ENCODE assay signal across 9 mouse cellular contexts in the genomic region with DNA sequence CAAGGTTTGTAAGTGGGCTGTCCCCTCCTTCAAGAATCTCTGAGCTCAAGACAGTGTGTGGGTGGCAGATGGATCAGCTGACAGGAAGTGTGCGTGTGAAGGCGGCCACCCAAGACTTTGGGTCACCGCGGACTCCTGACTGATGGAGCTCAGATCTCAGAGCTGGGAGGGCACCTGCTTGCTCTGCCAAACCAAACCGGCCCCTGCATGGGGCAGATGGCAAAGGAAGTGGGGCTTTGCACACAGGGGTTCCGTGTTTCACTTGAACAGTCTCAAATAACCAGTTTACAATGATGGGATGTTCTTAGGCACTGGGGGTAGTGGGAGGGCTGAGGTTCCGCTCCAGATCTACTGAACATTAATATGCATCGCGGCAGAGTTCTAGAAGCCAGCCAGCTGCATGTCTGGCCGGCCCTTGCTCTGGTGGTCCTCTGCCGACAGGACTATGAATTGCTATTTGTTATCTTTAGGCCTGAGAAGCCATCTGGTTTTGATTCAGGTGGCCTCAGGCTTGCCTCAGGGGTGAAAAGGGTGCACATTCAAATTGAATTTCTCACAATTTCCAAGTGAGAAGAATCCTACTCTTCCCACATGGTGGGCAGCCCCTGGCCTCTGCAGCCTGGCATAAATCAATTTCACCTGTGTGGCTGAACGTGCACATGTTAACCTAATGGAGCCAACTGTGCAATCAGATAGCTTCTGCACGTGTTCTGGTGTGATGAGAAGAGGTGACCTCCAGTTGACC.
DNase-seq lines count a peak whose midpoint lies in the region; ATAC-seq lines count a peak whose summit lies in the region.
"Had no signal": no experiment of that assay in that cellular context is flagged by ENCODE, and none has a peak within 500 bp of the region (broad histone marks: within the 10 kb centered on the region; RNA-seq: fewer than 3 reads in every experiment).

No protein-coding gene starts in this region.

- no peak overlapping the region for H3K27ac ChIP-seq in forebrain, embryonic 16.5 days (ENCODE audit: low read length)
- H3K27ac ChIP-seq: lung, embryonic 15.5 days had no signal

- no peaks in the 10 kb centered on the region for H3K9me3 ChIP-seq in forebrain, embryonic 16.5 days (ENCODE audit: control insufficient read depth, low read length)
- H3K9me3 ChIP-seq: lung, embryonic 15.5 days had no signal

- no peak overlapping the region for H3K4me2 ChIP-seq in forebrain, embryonic 16.5 days (ENCODE audit: low read length)
- H3K4me2 ChIP-seq: lung, embryonic 15.5 days had no signal

- ATAC-seq in forebrain, embryonic 16.5 days: no peak

- H3K36me3 ChIP-seq in forebrain, embryonic 16.5 days (ENCODE audit: control insufficient read depth, insufficient read depth): no peaks in the 10 kb centered on the region
- H3K36me3 ChIP-seq: lung, embryonic 15.5 days had no signal

- no peaks in the 10 kb centered on the region for H3K27me3 ChIP-seq in forebrain, embryonic 16.5 days (replicated peaks; ENCODE audit: control insufficient read depth, insufficient read depth, low read length)
- H3K27me3 ChIP-seq: lung, embryonic 15.5 days had no signal

- H3K4me1 ChIP-seq in forebrain, embryonic 16.5 days (replicated peaks; ENCODE audit: control insufficient read depth, insufficient read depth, low read length): no peaks in the 10 kb centered on the region

- DNase-seq in cerebellum, postnatal 10 days: peak; percentile 16 to 19
- no peak for DNase-seq in cerebellum, adult 18-20 months
- DNase-seq in lung, postnatal 10 days: peak; percentile 33
- no peak for DNase-seq in lung, postnatal 36 days
- DNase-seq in forelimb bud, embryonic 11.5 days (ENCODE audit: low read depth, low spot score): peak; percentile 66
- DNase-seq in spleen, postnatal 36 days (ENCODE audit: low spot score in 2 of 2): peak; percentile 67 to 71
- DNase-seq in layer of hippocampus, postnatal 10 days (ENCODE audit: low spot score in 2 of 2): no peak

- WGBS in forebrain, embryonic 16.5 days: 83% methylated on average over 13 of the region's 13 CpGs

- H3K9ac ChIP-seq in forebrain, embryonic 16.5 days (replicated peaks; ENCODE audit: low read depth, low read length): no peak overlapping the region
- H3K9ac ChIP-seq: lung, embryonic 15.5 days had no signal

- no peak overlapping the region for H3K4me3 ChIP-seq in forebrain, embryonic 16.5 days (replicated peaks; ENCODE audit: low read length)
- H3K4me3 ChIP-seq: lung, embryonic 15.5 days had no signal

Comparison
In these comparisons a context has a peak if more than half of its experiments do, and no peak if none do; other contexts are left out.
1. DNase-seq: peak in cerebellum, postnatal 10 days (2 of 2), lung, postnatal 10 days (single experiment), forelimb bud, embryonic 11.5 days (single experiment) and spleen, postnatal 36 days (2 of 2); none in cerebellum, adult 18-20 months (0 of 2), lung, postnatal 36 days (single experiment) and layer of hippocampus, postnatal 10 days (0 of 2).